Mouse (Mus musculus): Measurements from ENCODE around the gene Fes. TPM values are rescaled to one million over a fixed set of nuclear protein-coding genes. Genes with fewer than 3 reads are reported as not detected.
A peak's percentile ranks its signal among the peaks of the same experiment; 100 is the strongest.

The Fes gene
- polyA plus RNA-seq, 1 experiment from 2014 or later = 7.4 TPM

GRCm38 (mm10) chr7:80382919-80383318 lies 4.8 kb downstream of the Fes start:
- no peak for ATAC-seq (ENCODE audit: low FRiP score)
- no peak overlapping the region for H3K4me3 ChIP-seq (replicated peaks)
- no peaks in the 10 kb centered on the region for H3K36me3 ChIP-seq (replicated peaks)
- no peak overlapping the region for H3K27ac ChIP-seq
- H3K4me1 ChIP-seq = peaks cover 16% of the 10 kb centered on the region
- H3K27me3 ChIP-seq = peaks cover 37% of the 10 kb centered on the region
- H3K4me2 ChIP-seq = no peak overlapping the region
- no peaks in the 10 kb centered on the region for H3K9me3 ChIP-seq
- H3K9ac ChIP-seq = no peak overlapping the region
- WGBS = 72% methylated on average over 11 of the region's 11 CpGs

- ATAC-seq (ENCODE audit: low FRiP score) = no peak
- H3K36me3 ChIP-seq (replicated peaks) = no peaks in the 10 kb centered on the region
- peaks cover 21% of the 10 kb centered on the region for H3K27me3 ChIP-seq
- no peak overlapping the region for H3K4me2 ChIP-seq
- no peak overlapping the region for H3K4me3 ChIP-seq (replicated peaks)
- H3K27ac ChIP-seq = no peak overlapping the region
- peaks cover 4% of the 10 kb centered on the region; the same call in 1 of the 2 replicates for H3K4me1 ChIP-seq
- H3K9ac ChIP-seq = no peak overlapping the region
- no peaks in the 10 kb centered on the region for H3K9me3 ChIP-seq
- 66% methylated on average over 13 of the region's 13 CpGs for WGBS
Measured at GRCm38 (mm10) chr7:80379531-80379930, 8.2 kb downstream of the Fes start.

GRCm38 (mm10) chr7:80377471-80377870 lies 10.3 kb downstream of the Fes start:
- ATAC-seq (ENCODE audit: low FRiP score) = no peak
- WGBS = 40% methylated on average over 6 of the region's 6 CpGs
- Histone ChIP-seq H3K4me3 (replicated peaks) (no peak overlapping the region), H3K27ac (no peak overlapping the region), H3K27me3 (peaks cover 15% of the 10 kb centered on the region), H3K9ac (no peak overlapping the region), H3K4me2 (no peak overlapping the region), H3K9me3 (no peaks in the 10 kb centered on the region), H3K4me1 (peaks cover 4% of the 10 kb centered on the region; the same call in 1 of the 2 replicates), H3K36me3 (replicated peaks) (no peaks in the 10 kb centered on the region)

GRCm38 (mm10) chr7:80376192-80376591 lies 11.6 kb downstream of the Fes start:
- Histone ChIP-seq H3K36me3 (replicated peaks) (no peaks in the 10 kb centered on the region), H3K9ac (no peak overlapping the region), H3K4me3 (replicated peaks) (no peak overlapping the region), H3K9me3 (no peaks in the 10 kb centered on the region), H3K4me1 (peaks cover 4% of the 10 kb centered on the region; the same call in 1 of the 2 replicates), H3K27me3 (peaks cover 3% of the 10 kb centered on the region; the same call in 1 of the 2 replicates), H3K27ac (no peak overlapping the region), H3K4me2 (no peak overlapping the region)
- 73% methylated on average over 10 of the region's 10 CpGs for WGBS
- no peak for ATAC-seq (ENCODE audit: low FRiP score)

- Histone ChIP-seq H3K4me1 (peaks cover 4% of the 10 kb centered on the region), H3K9ac (no peak overlapping the region), H3K27ac (no peak overlapping the region), H3K9me3 (no peaks in the 10 kb centered on the region), H3K36me3 (replicated peaks) (no peaks in the 10 kb centered on the region), H3K4me3 (replicated peaks) (no peak overlapping the region), H3K4me2 (no peak overlapping the region), H3K27me3 (peaks cover 3% of the 10 kb centered on the region; the same call in 1 of the 2 replicates)
- no peak for ATAC-seq (ENCODE audit: low FRiP score)
- WGBS = 87% methylated on average over 9 of the region's 9 CpGs
Measured at GRCm38 (mm10) chr7:80375376-80376039, 12.2 kb downstream of the Fes start.

- Histone ChIP-seq H3K27ac (no peak overlapping the region), H3K4me3 (replicated peaks) (no peak overlapping the region), H3K36me3 (replicated peaks) (no peaks in the 10 kb centered on the region), H3K4me2 (no peak overlapping the region), H3K27me3 (peaks cover 3% of the 10 kb centered on the region; the same call in 1 of the 2 replicates), H3K9ac (no peak overlapping the region), H3K9me3 (no peaks in the 10 kb centered on the region), H3K4me1 (peaks cover 12% of the 10 kb centered on the region)
- WGBS = 91% methylated on average over 3 of the region's 3 CpGs
- ATAC-seq (ENCODE audit: low FRiP score) = no peak
Measured at GRCm38 (mm10) chr7:80374733-80375132, 13.0 kb downstream of the Fes start.

- Histone ChIP-seq H3K4me2 (no peak overlapping the region), H3K9me3 (no peaks in the 10 kb centered on the region), H3K9ac (no peak overlapping the region), H3K36me3 (replicated peaks) (no peaks in the 10 kb centered on the region), H3K27ac (no peak overlapping the region), H3K4me3 (replicated peaks) (no peak overlapping the region), H3K27me3 (peaks cover 3% of the 10 kb centered on the region; the same call in 1 of the 2 replicates), H3K4me1 (peaks cover 17% of the 10 kb centered on the region)
- WGBS = 63% methylated on average over 3 of the region's 3 CpGs
- ATAC-seq (ENCODE audit: low FRiP score) = no peak
Measured at GRCm38 (mm10) chr7:80374280-80374679, 13.5 kb downstream of the Fes start.

- H3K27me3 ChIP-seq = peaks cover 3% of the 10 kb centered on the region; the same call in 1 of the 2 replicates
- H3K4me2 ChIP-seq = no peak overlapping the region
- H3K4me3 ChIP-seq (replicated peaks) = no peak overlapping the region
- 85% methylated on average over 12 of the region's 12 CpGs for WGBS
- H3K9me3 ChIP-seq = no peaks in the 10 kb centered on the region
- H3K27ac ChIP-seq = no peak overlapping the region
- H3K9ac ChIP-seq = no peak overlapping the region
- ATAC-seq (ENCODE audit: low FRiP score) = no peak
- H3K36me3 ChIP-seq (replicated peaks) = no peaks in the 10 kb centered on the region
- H3K4me1 ChIP-seq = peaks cover 20% of the 10 kb centered on the region
Measured at GRCm38 (mm10) chr7:80373850-80374249, 13.9 kb downstream of the Fes start.

GRCm38 (mm10) chr7:80373352-80373751 lies 14.4 kb downstream of the Fes start:
- Histone ChIP-seq H3K4me3 (replicated peaks) (no peak overlapping the region), H3K27me3 (peaks cover 3% of the 10 kb centered on the region; the same call in 1 of the 2 replicates), H3K27ac (no peak overlapping the region), H3K36me3 (replicated peaks) (peaks cover 3% of the 10 kb centered on the region), H3K4me2 (no peak overlapping the region), H3K9me3 (no peaks in the 10 kb centered on the region), H3K4me1 (peaks cover 20% of the 10 kb centered on the region), H3K9ac (no peak overlapping the region)
- 84% methylated on average over 4 of the region's 4 CpGs for WGBS
- ATAC-seq (ENCODE audit: low FRiP score) = no peak

GRCm38 (mm10) chr7:80372667-80373066 lies 15.1 kb downstream of the Fes start:
- 61% methylated on average over 2 of the region's 2 CpGs for WGBS
- Histone ChIP-seq H3K9ac (no peak overlapping the region), H3K36me3 (replicated peaks) (peaks cover 10% of the 10 kb centered on the region), H3K4me3 (replicated peaks) (no peak overlapping the region), H3K27me3 (peaks cover 3% of the 10 kb centered on the region; the same call in 1 of the 2 replicates), H3K27ac (no peak overlapping the region), H3K4me1 (peaks cover 20% of the 10 kb centered on the region), H3K9me3 (no peaks in the 10 kb centered on the region), H3K4me2 (no peak overlapping the region)
- no peak for ATAC-seq (ENCODE audit: low FRiP score)

GRCm38 (mm10) chr7:80372166-80372565 lies 15.6 kb downstream of the Fes start:
- H3K4me3 ChIP-seq (replicated peaks) = no peak overlapping the region
- ATAC-seq (ENCODE audit: low FRiP score) = no peak
- H3K27ac ChIP-seq = no peak overlapping the region
- H3K4me1 ChIP-seq = peaks cover 20% of the 10 kb centered on the region
- H3K4me2 ChIP-seq = no peak overlapping the region
- 83% methylated on average over 3 of the region's 3 CpGs for WGBS
- peaks cover 15% of the 10 kb centered on the region for H3K36me3 ChIP-seq (replicated peaks)
- no peak overlapping the region for H3K9ac ChIP-seq
- no peaks in the 10 kb centered on the region for H3K9me3 ChIP-seq
- H3K27me3 ChIP-seq = peaks cover 3% of the 10 kb centered on the region; the same call in 1 of the 2 replicates

- Histone ChIP-seq H3K4me1 (peaks cover 20% of the 10 kb centered on the region), H3K9me3 (no peaks in the 10 kb centered on the region), H3K27ac (peak within 1 kb of the TSS; percentile 68), H3K36me3 (replicated peaks) (peaks cover 25% of the 10 kb centered on the region), H3K27me3 (peaks cover 3% of the 10 kb centered on the region; the same call in 1 of the 2 replicates), H3K9ac (peak within 1 kb of the TSS; percentile 89), H3K4me2 (peak within 1 kb of the TSS; percentile 82), H3K4me3 (replicated peaks) (peak within 1 kb of the TSS; percentile 94)
- under 1% methylated on average over 75 of the region's 86 CpGs for WGBS
- peak; percentile 86 for ATAC-seq (ENCODE audit: low FRiP score)
Measured at GRCm38 (mm10) chr7:80371041-80371751, 16.6 kb downstream of the Fes start, which contains the start of gene Man2a2. Man2a2 (minus strand) TSS chr7:80371375.
